Mouse (Mus musculus) ES-E14 (cell line): ENCODE results near the gene Bpi.

ENCODE experiments used
- CHD2 ChIP-seq: IDR thresholded peaks from 2 replicates; pipeline ENCODE4 v1.6.1; 2014; ENCODE audit warnings: mild to moderate bottlenecking, low read depth, low read length, inconsistent platforms
- MAFK ChIP-seq: IDR thresholded peaks from 2 replicates; pipeline ENCODE4 v1.6.1; 2014; ENCODE audit warnings: mild to moderate bottlenecking, low read depth, low read length, inconsistent platforms; ENCODE audit not compliant: insufficient read depth
- ZNF384 ChIP-seq: IDR thresholded peaks from 2 replicates; pipeline ENCODE4 v1.6.1; 2012; ENCODE audit warnings: low read depth, low read length, inconsistent platforms

DNA sequence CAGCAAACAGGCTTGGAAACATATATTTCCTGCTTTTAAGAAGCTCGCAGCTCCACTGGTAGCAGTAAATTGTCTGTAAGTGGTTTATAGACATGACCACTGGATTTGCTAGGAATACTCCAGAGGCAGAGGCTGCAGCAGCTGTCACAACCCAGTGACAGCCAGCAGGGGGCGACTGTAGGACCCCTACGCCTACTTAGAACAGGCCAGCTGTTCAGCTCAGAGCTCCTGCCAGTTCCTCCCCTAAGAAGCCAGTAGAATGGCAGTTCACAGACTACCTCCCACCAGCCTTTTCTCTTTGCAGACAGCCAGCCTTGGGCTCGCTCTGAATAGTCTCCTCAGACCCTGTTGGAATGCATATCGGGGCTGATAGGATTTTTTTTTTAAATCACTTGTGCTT lies 59.1 kb downstream of the Bpi start:
- TF ChIP-seq MAFK = no peak
- no peak for TF ChIP-seq ZNF384
- TF ChIP-seq CHD2 = no peak
